Mouse (Mus musculus) ES-Bruce4 (cell line): ENCODE results near the gene Umad1. TPM values are rescaled to one million over a fixed set of nuclear protein-coding genes. Genes with fewer than 3 reads are reported as not detected.

Experiments used
- H3K27ac ChIP-seq: 2 replicates; pipeline ENCODE4 v1.5.1; 2012; ENCODE audit warnings: low read length, inconsistent platforms; ENCODE audit not compliant: insufficient read depth
- H3K27me3 ChIP-seq: 2 replicates; pipeline ENCODE4 v1.6.1; 2012; ENCODE audit warnings: mild to moderate bottlenecking, low read length, inconsistent platforms; ENCODE audit not compliant: control insufficient read depth, poor library complexity, insufficient read depth, severe bottlenecking
- H3K36me3 ChIP-seq: 2 replicates; pipeline ENCODE4 v1.6.1; 2012; ENCODE audit warnings: inconsistent platforms, mild to moderate bottlenecking, low read length, moderate library complexity; ENCODE audit not compliant: control insufficient read depth, poor library complexity, insufficient read depth, severe bottlenecking
- H3K4me1 ChIP-seq: one replicate; pipeline ENCODE4 v1.8.1; 2011; ENCODE audit warnings: low read length; ENCODE audit not compliant: control insufficient read depth, insufficient read depth
- H3K4me3 ChIP-seq: 2 replicates; pipeline ENCODE4 v1.5.1; 2011; ENCODE audit warnings: low read depth, mild to moderate bottlenecking, low read length
- H3K9ac ChIP-seq: 2 replicates; pipeline ENCODE4 v1.6.1; 2012; ENCODE audit warnings: low read depth, mild to moderate bottlenecking, inconsistent platforms; ENCODE audit not compliant: poor library complexity, severe bottlenecking
- H3K9me3 ChIP-seq: replicated peaks from 2 replicates; pipeline ENCODE4 v1.6.1; 2012; ENCODE audit warnings: mild to moderate bottlenecking, low read length, inconsistent platforms; ENCODE audit not compliant: control insufficient read depth, poor library complexity, insufficient read depth, severe bottlenecking
- CTCF ChIP-seq: IDR thresholded peaks from one replicate; pipeline ENCODE4 v1.8.1; 2011; ENCODE audit warnings: low read depth, low read length
- EP300 ChIP-seq: IDR thresholded peaks from 2 replicates; pipeline ENCODE4 v1.6.1; 2011; ENCODE audit warnings: low read depth, low read length; ENCODE audit not compliant: insufficient read depth
- POLR2A ChIP-seq: IDR thresholded peaks from one replicate; pipeline ENCODE4 v1.8.1; 2011; ENCODE audit warnings: low read length; ENCODE audit not compliant: insufficient read depth
- polyA plus RNA-seq: library from polyadenylated mRNA; stranded (reverse); fragments of >200 nt; gene quantifications from 2 replicates; pipeline ENCODE4 v1.2.4, GENCODE M21; 2011; ENCODE audit warnings: low read depth; ENCODE audit not compliant: missing spikeins, insufficient read depth, insufficient read length

Gene Umad1
- polyA plus RNA-seq, 1 experiment: 2.5 TPM

GRCm38 (mm10) chr6:8437937-8438336 lies 178.8 kb downstream of the Umad1 start:
- Histone ChIP-seq H3K9ac (no peak overlapping the region), H3K4me1 (no peaks in the 10 kb centered on the region), H3K27me3 (no peaks in the 10 kb centered on the region), H3K4me3 (no peak overlapping the region), H3K27ac (no peak overlapping the region), H3K36me3 (no peaks in the 10 kb centered on the region), H3K9me3 (peaks cover 4% of the 10 kb centered on the region; the same call in 1 of the 2 replicates)
- TF ChIP-seq EP300 (no peak), CTCF (no peak), POLR2A (no peak)

GRCm38 (mm10) chr6:8441814-8442213 lies 182.7 kb downstream of the Umad1 start:
- Histone ChIP-seq H3K9ac (no peak overlapping the region), H3K36me3 (no peaks in the 10 kb centered on the region), H3K9me3 (peaks cover 4% of the 10 kb centered on the region; the same call in 1 of the 2 replicates), H3K4me3 (no peak overlapping the region), H3K27ac (no peak overlapping the region), H3K4me1 (no peaks in the 10 kb centered on the region), H3K27me3 (no peaks in the 10 kb centered on the region)
- TF ChIP-seq CTCF (no peak), EP300 (no peak), POLR2A (no peak)

- Histone ChIP-seq H3K9me3 (no peaks in the 10 kb centered on the region), H3K27ac (no peak overlapping the region), H3K4me3 (no peak overlapping the region), H3K27me3 (no peaks in the 10 kb centered on the region), H3K9ac (no peak overlapping the region), H3K36me3 (no peaks in the 10 kb centered on the region), H3K4me1 (no peaks in the 10 kb centered on the region)
- no peak for TF ChIP-seq POLR2A
Measured at GRCm38 (mm10) chr6:8446786-8447185, 187.7 kb downstream of the Umad1 start.

GRCm38 (mm10) chr6:8455599-8455998 lies 196.5 kb downstream of the Umad1 start:
- H3K4me1 ChIP-seq: no peaks in the 10 kb centered on the region
- no peaks in the 10 kb centered on the region for H3K27me3 ChIP-seq
- H3K27ac ChIP-seq: no peak overlapping the region
- no peak for TF ChIP-seq POLR2A
- no peak for TF ChIP-seq CTCF
- TF ChIP-seq EP300: no peak
- H3K9me3 ChIP-seq: no peaks in the 10 kb centered on the region; the same call in 1 of the 2 replicates
- no peak overlapping the region for H3K4me3 ChIP-seq
- no peaks in the 10 kb centered on the region for H3K36me3 ChIP-seq
- H3K9ac ChIP-seq: no peak overlapping the region

- H3K27me3 ChIP-seq: no peaks in the 10 kb centered on the region
- H3K4me1 ChIP-seq: no peaks in the 10 kb centered on the region
- no peaks in the 10 kb centered on the region; the same call in 1 of the 2 replicates for H3K9me3 ChIP-seq
- TF ChIP-seq POLR2A: no peak
- TF ChIP-seq EP300: no peak
- TF ChIP-seq CTCF: no peak
- no peak overlapping the region for H3K9ac ChIP-seq
- H3K36me3 ChIP-seq: no peaks in the 10 kb centered on the region
- H3K27ac ChIP-seq: no peak overlapping the region
- no peak overlapping the region for H3K4me3 ChIP-seq
Measured at GRCm38 (mm10) chr6:8458596-8458995, 199.5 kb downstream of the Umad1 start.

- H3K9me3 ChIP-seq: no peaks in the 10 kb centered on the region
Measured at GRCm38 (mm10) chr6:8462447-8462846, 203.4 kb downstream of the Umad1 start.

More at GRCm38 (mm10) chr6:8462447-8462846, 203.4 kb downstream of the Umad1 start:
- Histone ChIP-seq H3K36me3 (no peaks in the 10 kb centered on the region), H3K4me1 (no peaks in the 10 kb centered on the region), H3K4me3 (no peak overlapping the region), H3K27me3 (no peaks in the 10 kb centered on the region), H3K9ac (no peak overlapping the region), H3K27ac (no peak overlapping the region)
- TF ChIP-seq EP300 (no peak), POLR2A (no peak), CTCF (no peak)
